Mouse (Mus musculus): Measurements from ENCODE around the gene Gprc5b. TPM values are rescaled to one million over a fixed set of nuclear protein-coding genes. Genes with fewer than 3 reads are reported as not detected.

The Gprc5b gene
- polyA plus RNA-seq, 2 experiments: 14.0 to 24.9 TPM

DNA sequence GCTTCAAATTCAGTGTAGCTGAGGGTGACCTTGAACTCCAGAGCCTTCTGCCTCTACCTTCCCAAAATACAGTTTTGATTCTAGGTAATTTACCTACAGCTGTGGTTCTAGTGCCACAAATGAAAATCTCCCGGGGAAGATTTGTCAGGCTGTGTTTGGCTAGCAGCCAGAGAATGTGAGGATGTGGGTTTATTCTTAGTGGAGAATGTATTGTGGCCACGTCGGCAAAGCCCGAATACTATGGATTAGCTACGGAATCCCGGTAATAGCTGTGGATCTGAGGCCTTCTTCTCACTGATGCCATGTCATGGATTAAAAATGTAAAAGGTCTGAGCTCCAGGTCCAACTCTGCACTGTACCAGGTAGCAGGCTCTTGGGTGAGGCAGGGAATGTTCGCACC lies 45.3 kb downstream of the Gprc5b start:
- H3K9ac ChIP-seq (ENCODE audit: low read depth, low read length, severe bottlenecking): no peak overlapping the region
- DNase-seq (ENCODE audit: low spot score) (no peak), ATAC-seq (ENCODE audit: low FRiP score, low read depth) (no peak)
- no peak overlapping the region for H3K4me3 ChIP-seq (replicated peaks; ENCODE audit: low read length)
- H3K4me2 ChIP-seq (replicated peaks; ENCODE audit: low read depth, low read length, severe bottlenecking): no peak overlapping the region
- no peaks in the 10 kb centered on the region for H3K36me3 ChIP-seq (ENCODE audit: control insufficient read depth, insufficient read depth, low read length)
- H3K27ac ChIP-seq (replicated peaks; ENCODE audit: low read depth, low read length): no peak overlapping the region
- whole genome bisulfite sequencing: 49% methylated on average over 7 of the region's 7 CpGs
- H3K4me1 ChIP-seq (ENCODE audit: control insufficient read depth, insufficient read depth, low read length): no peaks in the 10 kb centered on the region
- no peaks in the 10 kb centered on the region for H3K9me3 ChIP-seq (ENCODE audit: control insufficient read depth, low read length)
- no peak for TF ChIP-seq POLR2A (IDR thresholded peaks at IDR 0.05; ENCODE audit: borderline replicate concordance, extremely low read depth, insufficient read depth, insufficient read length)
- no peaks in the 10 kb centered on the region for H3K27me3 ChIP-seq (ENCODE audit: control insufficient read depth, insufficient read depth, low read length)

DNA sequence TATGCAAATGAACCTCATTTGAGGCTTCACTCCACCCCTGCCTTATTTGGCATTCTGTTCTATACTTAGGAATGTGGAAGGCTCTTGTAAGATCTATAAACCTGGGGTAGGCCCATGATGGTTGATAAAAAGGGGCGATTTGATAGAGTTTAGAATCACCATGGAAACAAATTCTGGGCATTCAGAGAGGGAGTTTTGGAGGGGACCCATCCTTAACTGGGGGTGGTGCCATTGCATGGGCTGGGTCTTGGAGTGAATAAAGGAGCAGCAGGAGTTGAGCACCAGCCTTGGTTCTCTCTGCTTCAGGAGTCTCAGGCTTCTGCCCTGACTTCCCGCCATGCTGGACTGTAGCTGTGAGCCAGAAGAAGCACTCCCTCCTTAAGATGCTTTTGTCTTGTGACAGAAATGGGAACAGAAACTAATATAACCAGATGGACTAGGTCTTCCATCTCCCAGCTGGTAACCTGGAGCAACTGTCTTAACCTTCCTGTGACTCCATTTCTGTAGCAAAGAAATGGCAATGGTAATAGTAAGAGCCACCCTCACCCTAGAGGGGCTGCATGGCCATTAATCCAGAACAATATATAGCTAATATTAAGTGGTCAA lies 46.2 kb downstream of the Gprc5b start:
- H3K4me3 ChIP-seq (replicated peaks; ENCODE audit: low read length): no peak overlapping the region
- H3K9me3 ChIP-seq (ENCODE audit: control insufficient read depth, low read length): no peaks in the 10 kb centered on the region
- no peak overlapping the region for H3K4me2 ChIP-seq (replicated peaks; ENCODE audit: low read depth, low read length, severe bottlenecking)
- H3K27me3 ChIP-seq (ENCODE audit: control insufficient read depth, insufficient read depth, low read length): no peaks in the 10 kb centered on the region
- H3K27ac ChIP-seq (replicated peaks; ENCODE audit: low read depth, low read length): no peak overlapping the region
- DNase-seq (ENCODE audit: low spot score) (no peak), ATAC-seq (ENCODE audit: low FRiP score, low read depth) (no peak)
- no peak overlapping the region for H3K9ac ChIP-seq (ENCODE audit: low read depth, low read length, severe bottlenecking)
- no peak for TF ChIP-seq POLR2A (IDR thresholded peaks at IDR 0.05; ENCODE audit: borderline replicate concordance, extremely low read depth, insufficient read depth, insufficient read length)
- WGBS: 76% methylated on average over 2 of the region's 2 CpGs
- no peaks in the 10 kb centered on the region for H3K4me1 ChIP-seq (ENCODE audit: control insufficient read depth, insufficient read depth, low read length)
- H3K36me3 ChIP-seq (ENCODE audit: control insufficient read depth, insufficient read depth, low read length): no peaks in the 10 kb centered on the region

DNA sequence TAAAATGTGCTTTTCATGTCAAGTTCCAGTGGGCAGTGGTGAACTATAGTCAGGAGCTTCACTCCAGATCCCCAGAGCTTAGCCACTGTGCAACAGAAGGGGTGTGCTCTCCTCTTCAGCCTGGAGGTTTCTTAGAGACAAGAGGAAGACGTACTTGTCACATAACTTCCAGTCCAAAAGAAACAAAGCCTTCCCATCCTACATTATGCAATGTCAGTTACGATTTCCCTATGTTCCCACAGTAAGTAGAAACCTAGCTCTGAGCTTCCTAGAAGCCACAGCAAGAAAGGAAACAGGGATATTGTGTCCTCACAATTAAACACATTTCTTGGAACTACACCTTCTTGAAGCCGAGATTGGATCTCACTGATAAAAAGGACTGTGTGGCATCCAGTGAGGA lies 47.8 kb downstream of the Gprc5b start:
- 67% methylated on average over 3 of the region's 3 CpGs for whole genome bisulfite sequencing
- Histone ChIP-seq H3K4me3 (replicated peaks; ENCODE audit: low read length) (no peak overlapping the region), H3K4me2 (replicated peaks; ENCODE audit: low read depth, low read length, severe bottlenecking) (no peak overlapping the region), H3K9ac (ENCODE audit: low read depth, low read length, severe bottlenecking) (no peak overlapping the region), H3K4me1 (ENCODE audit: control insufficient read depth, insufficient read depth, low read length) (no peaks in the 10 kb centered on the region), H3K27ac (replicated peaks; ENCODE audit: low read depth, low read length) (no peak overlapping the region), H3K27me3 (ENCODE audit: control insufficient read depth, insufficient read depth, low read length) (no peaks in the 10 kb centered on the region), H3K9me3 (ENCODE audit: control insufficient read depth, low read length) (no peaks in the 10 kb centered on the region), H3K36me3 (ENCODE audit: control insufficient read depth, insufficient read depth, low read length) (no peaks in the 10 kb centered on the region)
- DNase-seq (ENCODE audit: low spot score) (no peak), ATAC-seq (ENCODE audit: low FRiP score, low read depth) (no peak)
- TF ChIP-seq POLR2A (IDR thresholded peaks at IDR 0.05; ENCODE audit: borderline replicate concordance, extremely low read depth, insufficient read depth, insufficient read length): no peak

DNA sequence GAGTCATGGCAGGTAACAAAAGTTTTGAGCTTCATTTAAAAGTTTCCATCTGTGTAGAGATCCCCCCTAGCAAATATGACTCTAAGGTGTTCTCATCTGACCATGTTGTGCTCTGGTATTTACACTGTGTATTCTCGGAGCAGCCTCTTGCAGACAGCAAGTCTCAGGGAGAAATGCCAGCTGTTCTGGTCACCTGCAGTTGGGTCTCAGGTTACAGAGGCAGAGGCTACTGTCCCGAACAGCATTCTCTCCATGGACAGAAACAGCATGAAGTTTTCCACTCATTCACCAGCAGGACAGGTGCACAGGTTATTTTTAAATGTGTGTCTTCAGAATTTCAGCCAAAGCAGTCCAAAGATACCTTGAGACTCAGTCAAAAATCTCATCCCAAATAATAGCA lies 50.1 kb downstream of the Gprc5b start:
- TF ChIP-seq POLR2A (IDR thresholded peaks at IDR 0.05; ENCODE audit: borderline replicate concordance, extremely low read depth, insufficient read depth, insufficient read length): no peak
- WGBS: 13% methylated on average over 2 of the region's 2 CpGs
- no peaks in the 10 kb centered on the region for H3K27me3 ChIP-seq (ENCODE audit: control insufficient read depth, insufficient read depth, low read length)
- no peaks in the 10 kb centered on the region for H3K36me3 ChIP-seq (ENCODE audit: control insufficient read depth, insufficient read depth, low read length)
- H3K9ac ChIP-seq (ENCODE audit: low read depth, low read length, severe bottlenecking): no peak overlapping the region
- no peaks in the 10 kb centered on the region for H3K4me1 ChIP-seq (ENCODE audit: control insufficient read depth, insufficient read depth, low read length)
- no peaks in the 10 kb centered on the region for H3K9me3 ChIP-seq (ENCODE audit: control insufficient read depth, low read length)
- no peak overlapping the region for H3K27ac ChIP-seq (replicated peaks; ENCODE audit: low read depth, low read length)
- H3K4me3 ChIP-seq (replicated peaks; ENCODE audit: low read length): no peak overlapping the region
- DNase-seq (ENCODE audit: low spot score) (no peak), ATAC-seq (ENCODE audit: low FRiP score, low read depth) (peak; percentile 47; the same call in 1 of the 2 replicates)
- H3K4me2 ChIP-seq (replicated peaks; ENCODE audit: low read depth, low read length, severe bottlenecking): no peak overlapping the region

DNA sequence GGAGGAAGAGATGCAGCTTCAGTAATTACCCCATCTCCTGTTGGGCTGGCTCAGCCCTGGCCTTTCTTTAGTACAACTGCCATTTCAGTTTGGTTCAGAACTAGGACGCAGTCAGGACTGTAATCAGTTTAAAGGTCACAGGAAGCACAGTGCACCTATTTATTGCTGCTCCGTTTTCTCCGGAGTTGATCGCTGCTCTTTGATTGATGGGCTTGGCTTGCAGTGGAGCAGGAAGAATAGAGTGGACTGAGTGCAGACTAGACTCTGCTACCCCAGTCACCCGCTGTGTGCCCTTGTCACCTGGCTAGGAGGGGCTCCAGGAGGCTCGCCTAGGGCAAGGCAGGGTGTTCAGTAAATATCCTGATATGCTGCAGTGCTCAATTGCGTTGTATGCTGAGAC lies 51.8 kb downstream of the Gprc5b start:
- Histone ChIP-seq H3K4me1 (ENCODE audit: control insufficient read depth, insufficient read depth, low read length) (no peaks in the 10 kb centered on the region), H3K27ac (replicated peaks; ENCODE audit: low read depth, low read length) (no peak overlapping the region), H3K4me3 (replicated peaks; ENCODE audit: low read length) (no peak overlapping the region), H3K9ac (ENCODE audit: low read depth, low read length, severe bottlenecking) (no peak overlapping the region), H3K9me3 (ENCODE audit: control insufficient read depth, low read length) (no peaks in the 10 kb centered on the region), H3K4me2 (replicated peaks; ENCODE audit: low read depth, low read length, severe bottlenecking) (no peak overlapping the region), H3K36me3 (ENCODE audit: control insufficient read depth, insufficient read depth, low read length) (no peaks in the 10 kb centered on the region), H3K27me3 (ENCODE audit: control insufficient read depth, insufficient read depth, low read length) (no peaks in the 10 kb centered on the region)
- ATAC-seq (ENCODE audit: low FRiP score, low read depth) (no peak), DNase-seq (ENCODE audit: low spot score) (no peak)
- WGBS: 37% methylated on average over 7 of the region's 7 CpGs
- no peak for TF ChIP-seq POLR2A (IDR thresholded peaks at IDR 0.05; ENCODE audit: borderline replicate concordance, extremely low read depth, insufficient read depth, insufficient read length)

DNA sequence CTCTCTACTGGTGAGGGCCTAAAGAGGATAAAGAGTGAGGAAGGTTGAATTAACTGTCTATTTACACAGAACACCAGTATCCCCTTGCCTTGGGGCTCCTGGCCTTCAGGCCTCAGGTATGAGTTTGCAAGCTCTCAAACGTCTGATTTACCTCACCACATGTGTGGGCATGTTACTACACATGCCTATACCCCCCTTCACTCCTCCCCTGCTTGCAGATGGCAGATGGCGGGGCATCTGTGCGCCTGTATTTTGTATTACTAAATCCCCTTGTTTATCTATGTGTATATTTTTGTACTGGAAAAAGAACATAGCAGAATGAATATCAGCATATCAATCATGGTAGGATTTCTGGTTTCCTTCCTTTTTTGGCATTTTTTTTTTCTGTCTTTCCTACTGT lies 52.7 kb downstream of the Gprc5b start:
- DNase-seq (ENCODE audit: low spot score) (no peak), ATAC-seq (ENCODE audit: low FRiP score, low read depth) (no peak)
- no peaks in the 10 kb centered on the region for H3K9me3 ChIP-seq (ENCODE audit: control insufficient read depth, low read length)
- no peak overlapping the region for H3K27ac ChIP-seq (replicated peaks; ENCODE audit: low read depth, low read length)
- no peak overlapping the region for H3K9ac ChIP-seq (ENCODE audit: low read depth, low read length, severe bottlenecking)
- 69% methylated on average over 3 of the region's 3 CpGs for WGBS
- H3K4me2 ChIP-seq (replicated peaks; ENCODE audit: low read depth, low read length, severe bottlenecking): no peak overlapping the region
- no peak for TF ChIP-seq POLR2A (IDR thresholded peaks at IDR 0.05; ENCODE audit: borderline replicate concordance, extremely low read depth, insufficient read depth, insufficient read length)
- H3K27me3 ChIP-seq (ENCODE audit: control insufficient read depth, insufficient read depth, low read length): no peaks in the 10 kb centered on the region
- H3K4me1 ChIP-seq (ENCODE audit: control insufficient read depth, insufficient read depth, low read length): no peaks in the 10 kb centered on the region
- no peak overlapping the region for H3K4me3 ChIP-seq (replicated peaks; ENCODE audit: low read length)
- no peaks in the 10 kb centered on the region for H3K36me3 ChIP-seq (ENCODE audit: control insufficient read depth, insufficient read depth, low read length)
